Mouse (Mus musculus) limb, embryonic 11.5 days (tissue): ENCODE results near the gene Ptcd2. TPM values are rescaled to one million over a fixed set of nuclear protein-coding genes. Genes with fewer than 3 reads are reported as not detected.

Experiments used
- ATAC-seq: fragments of 200-750 bp; cut with Nextera tagmentation; 2 replicates; pipeline ENCODE4 v1.8.0; 2017; ENCODE audit warnings: low read depth; ENCODE audit not compliant: insufficient number of reproducible peaks, low FRiP score, low TSS enrichment
- DNase-seq: peaks from one replicate; pipeline ENCODE4 v3.0.0-alpha.2; 2015; ENCODE audit warnings: low spot score
- H3K27ac ChIP-seq: fragments of 300-500 bp; sonication (generic); replicated peaks from 2 replicates; pipeline ENCODE4 v1.5.1; 2014; ENCODE audit warnings: low read depth, mild to moderate bottlenecking, low read length
- H3K27me3 ChIP-seq: fragments of 300-500 bp; sonication (generic); 2 replicates; pipeline ENCODE4 v1.6.1; 2014; ENCODE audit warnings: mild to moderate bottlenecking, low read length, mixed read lengths; ENCODE audit not compliant: control insufficient read depth, insufficient read depth
- H3K36me3 ChIP-seq: fragments of 300-500 bp; sonication (generic); 2 replicates; pipeline ENCODE4 v1.6.1; 2014; ENCODE audit warnings: mild to moderate bottlenecking, low read length, moderate library complexity, mixed read lengths; ENCODE audit not compliant: control insufficient read depth, insufficient read depth
- H3K4me1 ChIP-seq: fragments of 300-500 bp; sonication (generic); 2 replicates; pipeline ENCODE4 v1.6.1; 2014; ENCODE audit warnings: low read length, mixed read lengths; ENCODE audit not compliant: control insufficient read depth, insufficient read depth
- H3K4me2 ChIP-seq: fragments of 300-500 bp; sonication (generic); 2 replicates; pipeline ENCODE4 v1.6.1; 2014; ENCODE audit warnings: low read depth, mild to moderate bottlenecking, moderate library complexity; ENCODE audit not compliant: severe bottlenecking
- H3K4me3 ChIP-seq: fragments of 300-500 bp; sonication (generic); 2 replicates; pipeline ENCODE4 v1.5.1; 2014; ENCODE audit warnings: low read depth, low read length
- H3K9ac ChIP-seq: fragments of 300-500 bp; sonication (generic); 2 replicates; pipeline ENCODE4 v1.6.1; 2014; ENCODE audit warnings: mild to moderate bottlenecking, low read length
- H3K9me3 ChIP-seq: fragments of 300-500 bp; sonication (generic); 2 replicates; pipeline ENCODE4 v1.6.1; 2016; ENCODE audit warnings: low read length; ENCODE audit not compliant: control insufficient read depth
- WGBS: fragments of 180-500 bp; shearing (Covaris S2); extraction: QIAGEN DNeasy Blood & Tissue Kit; methylation state at CpG from one replicate; pipeline ENCODE4 v1.1.7; 2014; 5-methylcytosine and 5-hydroxymethylcytosine counted together
- polyA plus RNA-seq: library from polyadenylated mRNA; unstranded; fragments of >200 nt; fragmentation: Nextera tagmentation; extraction: Ambion mirVana; gene quantifications from 2 replicates; pipeline ENCODE4 v1.2.1, GENCODE M21; 2014

Gene Ptcd2
- polyA plus RNA-seq, 1 experiment from 2014 or later: 58.7 TPM

DNA sequence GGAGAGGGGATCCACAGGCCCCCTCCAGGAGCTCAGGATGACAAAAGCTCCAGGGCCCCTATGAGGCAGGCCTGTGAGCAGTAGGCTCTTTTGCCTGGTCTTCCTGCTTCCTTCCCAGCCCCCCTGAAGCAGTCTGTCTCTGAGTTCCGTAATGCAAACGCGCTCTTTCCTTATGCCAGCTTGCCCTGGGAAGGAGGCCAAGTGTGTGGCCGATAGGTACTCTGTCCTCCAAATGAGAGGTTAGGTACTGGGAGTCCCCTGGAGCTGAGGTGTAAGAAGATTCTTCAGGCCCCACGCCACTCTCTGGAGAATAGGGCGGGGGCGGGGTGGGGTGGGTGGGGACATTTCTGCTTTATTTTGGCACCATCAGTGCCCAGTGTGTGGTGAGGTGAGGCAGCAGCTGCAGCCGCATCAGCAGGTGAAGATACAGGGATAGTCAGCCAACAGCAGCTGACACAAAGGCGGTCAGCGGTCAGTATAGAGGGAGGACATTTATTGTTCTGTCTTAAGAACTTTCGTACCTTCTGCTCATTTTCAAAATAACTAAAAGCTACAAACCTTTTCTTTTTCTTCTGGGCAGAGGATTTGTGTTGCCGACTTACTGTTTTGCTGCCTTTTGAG lies 23.2 kb upstream of the Ptcd2 start:
- Histone ChIP-seq H3K4me3 (no peak overlapping the region), H3K4me1 (no peaks in the 10 kb centered on the region), H3K36me3 (0 out of 2 replicates have a peak, but pooled peaks cover 4% of the 10 kb centered on the region), H3K27me3 (no peaks in the 10 kb centered on the region), H3K4me2 (no peak overlapping the region), H3K9ac (no peak overlapping the region), H3K27ac (no peak overlapping the region), H3K9me3 (no peaks in the 10 kb centered on the region)
- WGBS: 93% methylated on average over 12 of the region's 12 CpGs
- ATAC-seq (no peak), DNase-seq (no peak)

DNA sequence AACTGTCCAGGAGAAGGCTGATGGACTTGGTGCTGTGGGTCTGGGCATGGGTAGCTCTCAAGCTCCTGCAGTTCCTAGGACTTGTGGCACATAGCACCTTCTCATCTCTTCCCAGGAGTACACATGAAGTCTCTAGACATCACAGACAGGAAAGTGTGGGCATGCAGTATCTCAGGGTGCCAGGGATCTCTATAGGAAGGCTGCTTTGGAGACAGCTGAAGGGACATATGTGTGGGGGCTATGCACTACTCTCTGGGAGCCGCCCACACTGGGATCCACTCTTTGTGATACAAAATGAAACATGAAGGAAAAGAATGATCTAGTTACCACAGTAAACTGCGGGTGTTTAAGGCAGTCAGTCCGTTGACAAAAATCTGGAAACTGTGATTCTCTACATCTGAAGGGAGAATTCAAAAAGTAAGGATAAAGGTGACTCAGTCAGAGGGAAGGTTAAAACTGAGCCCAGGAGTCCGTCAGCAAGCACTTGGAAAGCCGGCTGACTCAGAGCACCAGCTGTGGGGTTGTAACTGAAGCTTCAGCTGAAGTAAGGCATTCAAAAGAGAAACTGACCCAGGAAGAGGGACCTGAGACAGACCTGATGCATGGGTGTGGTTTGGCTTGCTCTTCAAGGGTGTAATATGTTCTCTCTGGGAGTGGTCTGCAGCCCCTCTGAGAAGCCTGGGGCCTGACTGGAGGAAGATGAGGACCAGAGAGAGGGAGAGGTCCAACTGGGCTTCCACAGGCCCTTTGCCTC lies 22.1 kb upstream of the Ptcd2 start:
- 89% methylated on average over 5 of the region's 5 CpGs for WGBS
- ATAC-seq (no peak), DNase-seq (no peak)
- Histone ChIP-seq H3K27ac (no peak overlapping the region), H3K9me3 (no peaks in the 10 kb centered on the region), H3K27me3 (no peaks in the 10 kb centered on the region), H3K4me3 (no peak overlapping the region), H3K9ac (no peak overlapping the region), H3K4me2 (no peak overlapping the region), H3K4me1 (no peaks in the 10 kb centered on the region), H3K36me3 (peaks cover 4% of the 10 kb centered on the region; the same call in 1 of the 2 replicates)

GRCm38 (mm10) chr13:99363866-99364265 lies 19.4 kb upstream of the Ptcd2 start:
- Histone ChIP-seq H3K4me2 (no peak overlapping the region), H3K4me1 (no peaks in the 10 kb centered on the region), H3K36me3 (peaks cover 2% of the 10 kb centered on the region; the same call in 1 of the 2 replicates), H3K27ac (no peak overlapping the region), H3K9ac (no peak overlapping the region), H3K4me3 (no peak overlapping the region), H3K9me3 (no peaks in the 10 kb centered on the region), H3K27me3 (no peaks in the 10 kb centered on the region)
- ATAC-seq (no peak), DNase-seq (no peak)
- 81% methylated on average over 4 of the region's 4 CpGs for WGBS

DNA sequence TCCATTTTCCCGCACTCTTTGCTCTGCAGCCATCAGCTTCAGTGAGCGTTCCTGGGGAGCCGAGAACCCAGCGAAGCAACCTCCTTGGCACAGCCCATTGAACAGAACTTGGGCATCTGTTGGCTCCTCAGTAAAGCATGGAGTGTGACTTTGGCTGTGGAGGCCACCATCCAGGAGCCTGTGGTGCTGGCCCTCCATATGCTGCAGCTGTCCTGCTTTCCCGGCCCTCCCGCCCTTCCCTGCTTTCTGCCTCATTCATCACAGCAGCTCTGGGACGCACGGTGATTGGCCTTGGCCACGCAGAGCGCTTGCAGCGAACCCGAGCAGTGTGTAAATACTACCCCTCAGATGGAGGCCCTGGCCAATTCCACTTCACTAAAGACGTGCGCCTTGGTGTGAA lies 14.4 kb upstream of the Ptcd2 start:
- 87% methylated on average over 14 of the region's 14 CpGs for WGBS
- H3K4me2 ChIP-seq: no peak overlapping the region
- no peak overlapping the region for H3K4me3 ChIP-seq
- H3K36me3 ChIP-seq: no peaks in the 10 kb centered on the region; the same call in 1 of the 2 replicates
- DNase-seq (no peak), ATAC-seq (no peak)
- no peaks in the 10 kb centered on the region for H3K4me1 ChIP-seq
- H3K9me3 ChIP-seq: no peaks in the 10 kb centered on the region
- no peak overlapping the region for H3K9ac ChIP-seq
- H3K27me3 ChIP-seq: no peaks in the 10 kb centered on the region
- no peak overlapping the region for H3K27ac ChIP-seq

DNA sequence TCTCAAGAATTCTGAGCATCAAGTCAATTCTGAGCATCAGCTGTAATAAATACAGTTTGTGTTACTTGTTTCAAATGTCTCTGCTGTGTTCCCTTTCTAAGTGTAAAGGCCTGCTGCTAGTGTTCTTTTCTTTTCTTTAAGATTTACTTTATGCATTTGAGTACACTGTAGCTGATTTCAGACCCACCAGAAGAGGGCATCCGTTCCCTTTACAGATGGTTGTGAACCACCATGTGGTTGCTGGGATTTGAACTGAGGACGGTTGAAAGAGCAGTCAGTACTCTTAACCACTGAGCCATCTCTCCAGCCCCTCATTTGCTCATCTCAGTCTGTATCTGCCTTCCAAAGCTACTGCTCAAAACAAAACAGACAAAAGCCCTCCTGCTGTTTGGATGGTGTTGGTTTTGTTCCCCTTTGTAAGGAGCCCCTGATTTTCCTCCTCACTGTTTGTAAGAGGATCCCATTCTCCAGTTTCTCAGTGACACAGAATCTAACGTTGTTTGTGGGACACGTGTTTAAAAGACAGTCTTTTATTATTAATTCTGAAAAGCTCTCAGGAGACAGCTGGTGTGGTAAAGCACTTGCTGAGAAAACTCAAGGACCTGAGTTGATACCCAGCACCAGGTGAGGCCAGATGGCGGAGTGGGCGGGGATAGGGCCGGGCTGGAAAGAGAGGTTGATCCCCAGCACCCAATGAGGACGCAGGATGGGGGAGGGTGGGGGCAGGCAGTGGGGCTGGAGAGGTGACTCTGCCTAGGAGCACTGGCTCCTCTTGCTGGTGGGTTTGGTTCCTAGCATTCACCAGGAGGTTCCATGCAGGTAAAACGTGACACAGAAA lies 12.1 kb upstream of the Ptcd2 start:
- Histone ChIP-seq H3K9me3 (no peaks in the 10 kb centered on the region), H3K27ac (no peak overlapping the region), H3K4me3 (no peak overlapping the region), H3K27me3 (no peaks in the 10 kb centered on the region), H3K4me2 (no peak overlapping the region), H3K9ac (no peak overlapping the region), H3K4me1 (no peaks in the 10 kb centered on the region), H3K36me3 (no peaks in the 10 kb centered on the region)
- 45% methylated on average over 9 of the region's 9 CpGs for WGBS
- DNase-seq (no peak), ATAC-seq (no peak)

DNA sequence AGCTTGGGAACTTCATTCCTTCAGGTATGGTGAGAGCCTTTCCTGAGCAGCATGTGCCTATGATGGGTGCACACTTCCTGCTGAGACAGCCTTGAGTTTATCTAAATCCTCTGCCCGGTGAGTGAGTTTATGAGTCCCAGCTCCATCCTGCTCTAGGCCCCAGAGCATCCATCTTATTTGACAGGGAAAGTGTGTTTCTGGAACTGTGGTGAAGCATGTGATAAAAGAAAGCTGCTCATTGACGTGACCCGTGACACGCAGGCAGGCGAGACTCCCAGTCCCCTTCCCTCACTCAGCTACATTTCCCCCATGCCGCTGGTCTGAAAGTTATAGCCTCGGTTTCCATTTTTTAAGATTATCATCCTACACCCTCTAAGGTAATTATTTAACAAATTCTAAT lies 11.4 kb upstream of the Ptcd2 start:
- H3K36me3 ChIP-seq: no peaks in the 10 kb centered on the region
- H3K4me1 ChIP-seq: no peaks in the 10 kb centered on the region
- ATAC-seq: no peak
- DNase-seq: no peak
- no peak overlapping the region for H3K4me2 ChIP-seq
- no peak overlapping the region for H3K4me3 ChIP-seq
- no peak overlapping the region for H3K9ac ChIP-seq
- 66% methylated on average over 7 of the region's 7 CpGs for WGBS
- H3K27ac ChIP-seq: no peak overlapping the region
- no peaks in the 10 kb centered on the region for H3K27me3 ChIP-seq
- no peaks in the 10 kb centered on the region for H3K9me3 ChIP-seq

DNA sequence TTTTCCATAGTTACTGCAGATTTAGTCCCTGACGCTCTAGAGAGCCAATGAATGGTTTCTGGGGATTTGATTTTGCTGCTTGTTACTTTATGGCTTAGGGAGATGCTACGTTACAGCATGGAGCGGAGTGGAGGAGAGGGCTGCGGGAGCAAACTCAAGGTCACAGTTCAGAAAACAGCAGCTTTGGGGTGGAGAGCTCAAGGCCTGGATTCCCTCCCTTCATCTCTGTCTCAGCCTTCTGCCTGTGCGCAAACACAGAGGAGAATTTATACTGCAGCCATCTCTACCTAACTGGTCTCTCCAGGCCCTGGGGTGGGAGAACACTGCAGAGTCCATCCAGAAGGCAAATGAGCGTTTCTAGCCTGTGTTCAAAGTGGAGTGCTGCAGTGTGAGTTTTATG lies 10.6 kb upstream of the Ptcd2 start:
- no peak overlapping the region for H3K27ac ChIP-seq

GRCm38 (mm10) chr13:99353490-99353851 lies 9.0 kb upstream of the Ptcd2 start:
- H3K4me2 ChIP-seq: peak overlapping the region; percentile 36
- peak overlapping the region; percentile 29 for H3K4me3 ChIP-seq
- H3K4me1 ChIP-seq: no peaks in the 10 kb centered on the region
- peak overlapping the region; percentile 52 for H3K9ac ChIP-seq
- DNase-seq (no peak), ATAC-seq (no peak; the same call in 1 of the 2 replicates)
- no peaks in the 10 kb centered on the region for H3K36me3 ChIP-seq
- H3K27me3 ChIP-seq: no peaks in the 10 kb centered on the region
- 0 out of 2 replicates have a peak overlapping the region, but pooled peaks have one; percentile 0 for H3K27ac ChIP-seq
- 16% methylated on average over 7 of the region's 7 CpGs for WGBS
- H3K9me3 ChIP-seq: no peaks in the 10 kb centered on the region

More for the DNA sequence above, 10.6 kb upstream of the Ptcd2 start:
- Histone ChIP-seq H3K36me3 (no peaks in the 10 kb centered on the region), H3K4me2 (no peak overlapping the region), H3K9me3 (no peaks in the 10 kb centered on the region), H3K4me3 (no peak overlapping the region), H3K4me1 (no peaks in the 10 kb centered on the region), H3K9ac (no peak overlapping the region), H3K27me3 (no peaks in the 10 kb centered on the region)
- ATAC-seq (no peak), DNase-seq (no peak)
- WGBS: 81% methylated on average over 6 of the region's 6 CpGs
